Mouse (Mus musculus) embryo, embryonic 11.5 days (tissue): Measurements from ENCODE around the gene Aqp12.
"Not testable (repeated sequence)": the region's sequence is repeated elsewhere in the genome, so short reads cannot be mapped to it uniquely, and the experiment has no call there.

Source experiments
- DNase-seq: peaks from one replicate; pipeline ENCODE4 v3.0.0-alpha.2; 2012; ENCODE audit warnings: low read depth, low spot score

Aqp12 gene

GRCm38 (mm10) chr1:93006061-93006460 is at the start of gene Aqp12:
TSS of gene Aqp12 (plus strand) at chr1:93006334.
- no peak for DNase-seq

GRCm38 (mm10) chr1:92956571-92957335 is 49.4 kb upstream of the Aqp12 start:
- not testable (repeated sequence) for DNase-seq

- DNase-seq = no peak
Measured at GRCm38 (mm10) chr1:92958999-92959398, 47.1 kb upstream of the Aqp12 start.

GRCm38 (mm10) chr1:92970791-92971190 is 35.3 kb upstream of the Aqp12 start:
- DNase-seq = not testable (repeated sequence)

GRCm38 (mm10) chr1:92971879-92972795 is 34.0 kb upstream of the Aqp12 start:
- DNase-seq = no peak

- no peak for DNase-seq
Measured at GRCm38 (mm10) chr1:92972854-92973253, 33.3 kb upstream of the Aqp12 start.

- no peak for DNase-seq
Measured at GRCm38 (mm10) chr1:92976141-92976566, 30.0 kb upstream of the Aqp12 start.

- no peak for DNase-seq
Measured at GRCm38 (mm10) chr1:92978645-92979044, 27.5 kb upstream of the Aqp12 start.

- no peak for DNase-seq
Measured at GRCm38 (mm10) chr1:92979073-92979602, 27.0 kb upstream of the Aqp12 start.

GRCm38 (mm10) chr1:92981056-92981845 is 24.9 kb upstream of the Aqp12 start:
- DNase-seq = no peak

GRCm38 (mm10) chr1:92982931-92983605 is 23.1 kb upstream of the Aqp12 start:
- DNase-seq = no peak

GRCm38 (mm10) chr1:92984999-92985398 is 21.1 kb upstream of the Aqp12 start:
- no peak for DNase-seq

GRCm38 (mm10) chr1:92988894-92989293 is 17.2 kb upstream of the Aqp12 start:
- no peak for DNase-seq

- no peak for DNase-seq
Measured at GRCm38 (mm10) chr1:92989891-92990290, 16.2 kb upstream of the Aqp12 start.

- no peak for DNase-seq
Measured at GRCm38 (mm10) chr1:92992214-92992855, 13.8 kb upstream of the Aqp12 start.

GRCm38 (mm10) chr1:92992880-92993279 is 13.3 kb upstream of the Aqp12 start:
- DNase-seq = no peak

- no peak for DNase-seq
Measured at GRCm38 (mm10) chr1:93009196-93009595, 3.1 kb downstream of the Aqp12 start.

GRCm38 (mm10) chr1:93010731-93011130 is 4.6 kb downstream of the Aqp12 start:
- DNase-seq = peak; percentile 17

GRCm38 (mm10) chr1:93012103-93012585 is 6.0 kb downstream of the Aqp12 start:
- no peak for DNase-seq

GRCm38 (mm10) chr1:93013367-93013766 is 7.2 kb downstream of the Aqp12 start:
- DNase-seq = no peak
